Mouse (Mus musculus): ENCODE results near the gene Slc4a2. TPM values are rescaled to one million over a fixed set of nuclear protein-coding genes. Genes with fewer than 3 reads are reported as not detected.

The Slc4a2 gene
- total RNA-seq, 2 experiments from 2014 or later: 20.9 to 29.3 TPM

- ATAC-seq (replicated peaks; ENCODE audit: poor library complexity, severe bottlenecking): peak; percentile 14
Observed at GRCm38 (mm10) chr5:24425421-24426036, 1.9 kb downstream of the Slc4a2 start.

- ATAC-seq (replicated peaks; ENCODE audit: poor library complexity, severe bottlenecking): no peak
Observed at GRCm38 (mm10) chr5:24426037-24426432, 2.4 kb downstream of the Slc4a2 start.

- ATAC-seq (replicated peaks; ENCODE audit: poor library complexity, severe bottlenecking): no peak
Observed at GRCm38 (mm10) chr5:24426556-24427284, 3.1 kb downstream of the Slc4a2 start.

- ATAC-seq (replicated peaks; ENCODE audit: poor library complexity, severe bottlenecking): no peak
Observed at GRCm38 (mm10) chr5:24427285-24427633, 3.6 kb downstream of the Slc4a2 start.

GRCm38 (mm10) chr5:24427981-24428402, 4.4 kb downstream of the Slc4a2 start:
- ATAC-seq (replicated peaks; ENCODE audit: poor library complexity, severe bottlenecking): no peak

GRCm38 (mm10) chr5:24428596-24428995, 5.0 kb downstream of the Slc4a2 start:
- no peak for ATAC-seq (replicated peaks; ENCODE audit: poor library complexity, severe bottlenecking)

GRCm38 (mm10) chr5:24433993-24434392, 10.4 kb downstream of the Slc4a2 start:
- ATAC-seq (replicated peaks; ENCODE audit: poor library complexity, severe bottlenecking): no peak

GRCm38 (mm10) chr5:24441187-24441586, 17.6 kb downstream of the Slc4a2 start:
- ATAC-seq (replicated peaks; ENCODE audit: poor library complexity, severe bottlenecking): no peak

- no peak for ATAC-seq (replicated peaks; ENCODE audit: poor library complexity, severe bottlenecking)
Observed at GRCm38 (mm10) chr5:24442029-24442428, 18.4 kb downstream of the Slc4a2 start.

- no peak for ATAC-seq (replicated peaks; ENCODE audit: poor library complexity, severe bottlenecking)
Observed at GRCm38 (mm10) chr5:24443204-24443603, 19.6 kb downstream of the Slc4a2 start.

GRCm38 (mm10) chr5:24443927-24444326, 20.3 kb downstream of the Slc4a2 start:
- no peak for ATAC-seq (replicated peaks; ENCODE audit: poor library complexity, severe bottlenecking)

GRCm38 (mm10) chr5:24444746-24445427, 21.2 kb downstream of the Slc4a2 start, which contains the start of gene Fastk:
Fastk (minus strand) TSS chr5:24445287.
- peak; percentile 74 for ATAC-seq (replicated peaks; ENCODE audit: poor library complexity, severe bottlenecking)

GRCm38 (mm10) chr5:24445428-24446080, 21.9 kb downstream of the Slc4a2 start:
- ATAC-seq (replicated peaks; ENCODE audit: poor library complexity, severe bottlenecking): no peak

GRCm38 (mm10) chr5:24446630-24447029, 23.0 kb downstream of the Slc4a2 start:
- ATAC-seq (replicated peaks; ENCODE audit: poor library complexity, severe bottlenecking): no peak

GRCm38 (mm10) chr5:24447624-24448298, 24.1 kb downstream of the Slc4a2 start, which contains the start of gene Tmub1:
Tmub1 (minus strand) TSS chr5:24447854.
- ATAC-seq (replicated peaks; ENCODE audit: poor library complexity, severe bottlenecking): peak; percentile 62

- ATAC-seq (replicated peaks; ENCODE audit: poor library complexity, severe bottlenecking): peak; percentile 64
Observed at GRCm38 (mm10) chr5:24451264-24452029, 27.8 kb downstream of the Slc4a2 start.

GRCm38 (mm10) chr5:24452030-24452690, 28.5 kb downstream of the Slc4a2 start, which contains the start of gene Agap3:
Agap3 (plus strand) TSS chr5:24452177.
- ATAC-seq (replicated peaks; ENCODE audit: poor library complexity, severe bottlenecking): no peak

GRCm38 (mm10) chr5:24452691-24453233, 29.1 kb downstream of the Slc4a2 start:
- peak; percentile 21 for ATAC-seq (replicated peaks; ENCODE audit: poor library complexity, severe bottlenecking)

Data from granulocyte monocyte progenitor cell, adult 5-6 weeks (primary cell).